Mouse (Mus musculus): ENCODE results near the gene Mcam. TPM values are rescaled to one million over a fixed set of nuclear protein-coding genes. Genes with fewer than 3 reads are reported as not detected.

Mcam gene
- polyA plus RNA-seq (2015; fragmentation: Nextera tagmentation; extraction: Ambion mirVana): 9.6 and 10.5 TPM in 2 replicates

GRCm38 (mm10) chr9:44134101-44134850, at the start of gene Mcam:
Mcam (plus strand) TSS chr9:44134469.
- Histone ChIP-seq H3K9ac (ENCODE audit: low read depth, low read length) (peak within 1 kb of the TSS; percentile 60), H3K9me3 (replicated peaks; ENCODE audit: control insufficient read depth, low read length, poor library complexity, severe bottlenecking) (no peaks in the 10 kb centered on the region), H3K36me3 (ENCODE audit: control insufficient read depth, insufficient read depth, low read length) (no peaks in the 10 kb centered on the region), H3K4me1 (ENCODE audit: control insufficient read depth, insufficient read depth, low read length) (peaks cover 22% of the 10 kb centered on the region), H3K27ac (ENCODE audit: low read length) (no peak within 1 kb of the TSS), H3K4me2 (ENCODE audit: low read length) (peak within 1 kb of the TSS; percentile 77), H3K4me3 (ENCODE audit: low read depth, low read length) (peak within 1 kb of the TSS; percentile 43), H3K27me3 (ENCODE audit: control insufficient read depth, insufficient read depth, low read depth, low read length) (peaks cover 41% of the 10 kb centered on the region)
- WGBS: under 1% methylated on average over 39 of the region's 55 CpGs
- 0 out of 2 replicates have a peak, but pooled peaks have one; percentile 21 for ATAC-seq

- WGBS: 0% methylated on average over 57 of the region's 62 CpGs
- H3K27ac ChIP-seq (ENCODE audit: low read length): no peak overlapping the region
- peaks cover 24% of the 10 kb centered on the region for H3K27me3 ChIP-seq (ENCODE audit: control insufficient read depth, insufficient read depth, low read depth, low read length)
- H3K9ac ChIP-seq (ENCODE audit: low read depth, low read length): peak overlapping the region; percentile 64
- peak; percentile 49; the same call in 1 of the 2 replicates for ATAC-seq
- H3K4me3 ChIP-seq (ENCODE audit: low read depth, low read length): peak overlapping the region; percentile 49
- H3K9me3 ChIP-seq (replicated peaks; ENCODE audit: control insufficient read depth, low read length, poor library complexity, severe bottlenecking): no peaks in the 10 kb centered on the region
- H3K4me1 ChIP-seq (ENCODE audit: control insufficient read depth, insufficient read depth, low read length): peaks cover 12% of the 10 kb centered on the region
- H3K4me2 ChIP-seq (ENCODE audit: low read length): peak overlapping the region; percentile 96
- H3K36me3 ChIP-seq (ENCODE audit: control insufficient read depth, insufficient read depth, low read length): no peaks in the 10 kb centered on the region
These were observed 49.5 kb upstream of the Mcam start for GRCm38 (mm10) chr9:44084659-44085229.

- H3K27me3 ChIP-seq (ENCODE audit: control insufficient read depth, insufficient read depth, low read depth, low read length): peaks cover 24% of the 10 kb centered on the region
- peak overlapping the region; percentile 64 for H3K9ac ChIP-seq (ENCODE audit: low read depth, low read length)
- no peak; the same call in 1 of the 2 replicates for ATAC-seq
- H3K4me3 ChIP-seq (ENCODE audit: low read depth, low read length): peak overlapping the region; percentile 49
- no peaks in the 10 kb centered on the region for H3K9me3 ChIP-seq (replicated peaks; ENCODE audit: control insufficient read depth, low read length, poor library complexity, severe bottlenecking)
- no peak overlapping the region for H3K27ac ChIP-seq (ENCODE audit: low read length)
- H3K4me1 ChIP-seq (ENCODE audit: control insufficient read depth, insufficient read depth, low read length): peaks cover 12% of the 10 kb centered on the region
- H3K36me3 ChIP-seq (ENCODE audit: control insufficient read depth, insufficient read depth, low read length): no peaks in the 10 kb centered on the region
- H3K4me2 ChIP-seq (ENCODE audit: low read length): peak overlapping the region; percentile 96
- 4% methylated on average over 10 of the region's 10 CpGs for WGBS
These were observed 49.0 kb upstream of the Mcam start for GRCm38 (mm10) chr9:44085276-44085675.

- no peak overlapping the region; the same call in 1 of the 2 replicates for H3K4me2 ChIP-seq (ENCODE audit: low read length)
- H3K9ac ChIP-seq (ENCODE audit: low read depth, low read length): no peak overlapping the region
- no peaks in the 10 kb centered on the region for H3K9me3 ChIP-seq (replicated peaks; ENCODE audit: control insufficient read depth, low read length, poor library complexity, severe bottlenecking)
- peaks cover 24% of the 10 kb centered on the region for H3K27me3 ChIP-seq (ENCODE audit: control insufficient read depth, insufficient read depth, low read depth, low read length)
- peaks cover 12% of the 10 kb centered on the region for H3K4me1 ChIP-seq (ENCODE audit: control insufficient read depth, insufficient read depth, low read length)
- H3K36me3 ChIP-seq (ENCODE audit: control insufficient read depth, insufficient read depth, low read length): no peaks in the 10 kb centered on the region
- WGBS: 70% methylated on average over 15 of the region's 15 CpGs
- no peak for ATAC-seq
- H3K4me3 ChIP-seq (ENCODE audit: low read depth, low read length): no peak overlapping the region
- H3K27ac ChIP-seq (ENCODE audit: low read length): no peak overlapping the region
These were observed 48.3 kb upstream of the Mcam start for GRCm38 (mm10) chr9:44085741-44086665.

- Histone ChIP-seq H3K9me3 (replicated peaks; ENCODE audit: control insufficient read depth, low read length, poor library complexity, severe bottlenecking) (no peaks in the 10 kb centered on the region), H3K27me3 (ENCODE audit: control insufficient read depth, insufficient read depth, low read depth, low read length) (peaks cover 24% of the 10 kb centered on the region), H3K4me3 (ENCODE audit: low read depth, low read length) (no peak overlapping the region), H3K9ac (ENCODE audit: low read depth, low read length) (no peak overlapping the region), H3K4me1 (ENCODE audit: control insufficient read depth, insufficient read depth, low read length) (peaks cover 12% of the 10 kb centered on the region), H3K27ac (ENCODE audit: low read length) (no peak overlapping the region), H3K36me3 (ENCODE audit: control insufficient read depth, insufficient read depth, low read length) (no peaks in the 10 kb centered on the region), H3K4me2 (ENCODE audit: low read length) (no peak overlapping the region)
- no peak for ATAC-seq
- 49% methylated on average over 10 of the region's 10 CpGs for WGBS
These were observed 47.3 kb upstream of the Mcam start for GRCm38 (mm10) chr9:44086960-44087359.

GRCm38 (mm10) chr9:44087761-44088455, 46.4 kb upstream of the Mcam start:
- no peak overlapping the region for H3K27ac ChIP-seq (ENCODE audit: low read length)
- H3K36me3 ChIP-seq (ENCODE audit: control insufficient read depth, insufficient read depth, low read length): no peaks in the 10 kb centered on the region
- 15% methylated on average over 15 of the region's 15 CpGs for WGBS
- no peak for ATAC-seq
- H3K9me3 ChIP-seq (replicated peaks; ENCODE audit: control insufficient read depth, low read length, poor library complexity, severe bottlenecking): no peaks in the 10 kb centered on the region
- peaks cover 16% of the 10 kb centered on the region for H3K27me3 ChIP-seq (ENCODE audit: control insufficient read depth, insufficient read depth, low read depth, low read length)
- 0 out of 2 replicates have a peak overlapping the region, but pooled peaks have one; percentile 11 for H3K9ac ChIP-seq (ENCODE audit: low read depth, low read length)
- H3K4me2 ChIP-seq (ENCODE audit: low read length): no peak overlapping the region
- no peak overlapping the region for H3K4me3 ChIP-seq (ENCODE audit: low read depth, low read length)
- H3K4me1 ChIP-seq (ENCODE audit: control insufficient read depth, insufficient read depth, low read length): peaks cover 12% of the 10 kb centered on the region

GRCm38 (mm10) chr9:44088877-44089608, 45.2 kb upstream of the Mcam start:
- Histone ChIP-seq H3K9me3 (replicated peaks; ENCODE audit: control insufficient read depth, low read length, poor library complexity, severe bottlenecking) (no peaks in the 10 kb centered on the region), H3K36me3 (ENCODE audit: control insufficient read depth, insufficient read depth, low read length) (no peaks in the 10 kb centered on the region), H3K27me3 (ENCODE audit: control insufficient read depth, insufficient read depth, low read depth, low read length) (peaks cover 16% of the 10 kb centered on the region), H3K27ac (ENCODE audit: low read length) (no peak overlapping the region), H3K9ac (ENCODE audit: low read depth, low read length) (no peak overlapping the region), H3K4me2 (ENCODE audit: low read length) (no peak overlapping the region), H3K4me3 (ENCODE audit: low read depth, low read length) (no peak overlapping the region), H3K4me1 (ENCODE audit: control insufficient read depth, insufficient read depth, low read length) (peaks cover 8% of the 10 kb centered on the region)
- no peak for ATAC-seq
- 72% methylated on average over 12 of the region's 12 CpGs for WGBS

All from midbrain, embryonic 16.5 days (tissue).